ENCODE assay signal across 12 mouse cellular contexts in genomic region chr13:102903689-102904088, GRCm38 (mm10).
DNase-seq lines count a peak whose midpoint lies in the region; ATAC-seq and TF ChIP-seq lines count a peak whose summit lies in the region.
"Had no signal": no experiment of that assay in that cellular context is flagged by ENCODE, and none has a peak within 500 bp of the region (broad histone marks: within the 10 kb centered on the region; RNA-seq: fewer than 3 reads in every experiment).

No protein-coding gene starts in this region.

- no peaks in the 10 kb centered on the region for H3K27me3 ChIP-seq in forebrain, embryonic 12.5 days
- H3K27me3 ChIP-seq in forebrain, postnatal 0 days (ENCODE audit: insufficient read depth, low read length): no peaks in the 10 kb centered on the region
- H3K27me3 ChIP-seq in kidney, embryonic 16.5 days (ENCODE audit: insufficient read depth, low read length): no peaks in the 10 kb centered on the region
- H3K27me3 ChIP-seq in kidney, adult 2 months (replicated peaks; ENCODE audit: control insufficient read depth, insufficient read depth, low read length): no peaks in the 10 kb centered on the region
- no peaks in the 10 kb centered on the region for H3K27me3 ChIP-seq in neural tube, embryonic 13.5 days
- no peaks in the 10 kb centered on the region for H3K27me3 ChIP-seq in neural tube, embryonic 15.5 days (replicated peaks)
- H3K27me3 ChIP-seq in stomach, embryonic 16.5 days (ENCODE audit: control insufficient read depth, insufficient read depth, low read length): no peaks in the 10 kb centered on the region

- WGBS in forebrain, embryonic 12.5 days: 90% methylated on average over 4 of the region's 4 CpGs
- 80% methylated on average over 4 of the region's 4 CpGs for WGBS in forebrain, postnatal 0 days
- WGBS in kidney, embryonic 16.5 days: 72% methylated on average over 4 of the region's 4 CpGs
- WGBS in kidney, adult 2 months: 66% methylated on average over 4 of the region's 4 CpGs
- WGBS in neural tube, embryonic 13.5 days: 78% methylated on average over 4 of the region's 4 CpGs
- 89% methylated on average over 4 of the region's 4 CpGs for WGBS in neural tube, embryonic 15.5 days
- 66% methylated on average over 4 of the region's 4 CpGs for WGBS in stomach, embryonic 16.5 days

- H3K4me3 ChIP-seq in forebrain, embryonic 12.5 days (replicated peaks): no peak overlapping the region
- H3K4me3 ChIP-seq in forebrain, postnatal 0 days (ENCODE audit: low read depth, low read length): no peak overlapping the region
- H3K4me3 ChIP-seq in kidney, embryonic 16.5 days (ENCODE audit: low read length): no peak overlapping the region
- H3K4me3 ChIP-seq in kidney, adult 2 months (ENCODE audit: insufficient read depth, low read depth, low read length): no peak overlapping the region
- no peak overlapping the region for H3K4me3 ChIP-seq in neural tube, embryonic 13.5 days
- no peak overlapping the region for H3K4me3 ChIP-seq in neural tube, embryonic 15.5 days (replicated peaks)
- peak overlapping the region; percentile 40 for H3K4me3 ChIP-seq in stomach, embryonic 16.5 days (replicated peaks; ENCODE audit: low read length)

- H3K9ac ChIP-seq in forebrain, embryonic 12.5 days: no peak overlapping the region; the same call in 1 of the 2 replicates
- no peak overlapping the region for H3K9ac ChIP-seq in forebrain, postnatal 0 days
- no peak overlapping the region for H3K9ac ChIP-seq in kidney, embryonic 16.5 days (replicated peaks; ENCODE audit: low read length)
- no peak overlapping the region for H3K9ac ChIP-seq in neural tube, embryonic 13.5 days
- no peak overlapping the region for H3K9ac ChIP-seq in neural tube, embryonic 15.5 days (replicated peaks)
- H3K9ac ChIP-seq in stomach, embryonic 16.5 days (ENCODE audit: low read length): 0 out of 2 replicates have a peak overlapping the region, but pooled peaks have one; percentile 38
- H3K9ac ChIP-seq: liver, embryonic 14.5 days had no signal

- DNase-seq in forebrain, postnatal 0 days: no peak
- DNase-seq in kidney, adult 2 months: no peak
- no peak for DNase-seq in spleen, postnatal 4 days (ENCODE audit: low spot score in 2 of 2)
- DNase-seq: adrenal gland, postnatal 14 days; right cerebral cortex, postnatal 25 days; thymus, adult 18-20 months had no signal

- H3K27ac ChIP-seq in forebrain, embryonic 12.5 days: no peak overlapping the region
- H3K27ac ChIP-seq in forebrain, postnatal 0 days (ENCODE audit: low read depth, low read length): no peak overlapping the region
- H3K27ac ChIP-seq in kidney, embryonic 16.5 days (ENCODE audit: low read length): no peak overlapping the region
- H3K27ac ChIP-seq in kidney, adult 2 months (ENCODE audit: insufficient read depth, low read depth, low read length): no peak overlapping the region
- no peak overlapping the region for H3K27ac ChIP-seq in neural tube, embryonic 13.5 days (replicated peaks)
- H3K27ac ChIP-seq in neural tube, embryonic 15.5 days (replicated peaks): no peak overlapping the region
- H3K27ac ChIP-seq in stomach, embryonic 16.5 days (ENCODE audit: low read length): no peak overlapping the region
- H3K27ac ChIP-seq: liver, embryonic 14.5 days had no signal

- TF ChIP-seq POLR2A in kidney, adult 2 months (IDR thresholded peaks at IDR 0.05; ENCODE audit: low read depth, low read length): no peak

- H3K4me2 ChIP-seq in forebrain, embryonic 12.5 days: peak overlapping the region; percentile 42
- H3K4me2 ChIP-seq in forebrain, postnatal 0 days (ENCODE audit: low read depth): no peak overlapping the region
- peak overlapping the region; percentile 72 for H3K4me2 ChIP-seq in kidney, embryonic 16.5 days (replicated peaks; ENCODE audit: low read depth, low read length)
- H3K4me2 ChIP-seq in neural tube, embryonic 13.5 days: 0 out of 2 replicates have a peak overlapping the region, but pooled peaks have one; percentile 30
- no peak overlapping the region for H3K4me2 ChIP-seq in neural tube, embryonic 15.5 days
- H3K4me2 ChIP-seq in stomach, embryonic 16.5 days (ENCODE audit: low read depth, low read length): peak overlapping the region; percentile 61

- ATAC-seq in forebrain, embryonic 12.5 days (ENCODE audit: low FRiP score): no peak
- no peak for ATAC-seq in forebrain, postnatal 0 days
- ATAC-seq in kidney, embryonic 16.5 days (ENCODE audit: low FRiP score, low TSS enrichment): no peak
- ATAC-seq in neural tube, embryonic 13.5 days (ENCODE audit: low read depth): no peak
- ATAC-seq in neural tube, embryonic 15.5 days (ENCODE audit: low FRiP score): no peak
- ATAC-seq in stomach, embryonic 16.5 days (ENCODE audit: insufficient read depth, low FRiP score): no peak

- H3K4me1 ChIP-seq in forebrain, embryonic 12.5 days: peaks cover 44% of the 10 kb centered on the region
- 0 out of 2 replicates have a peak, but pooled peaks cover 3% of the 10 kb centered on the region for H3K4me1 ChIP-seq in forebrain, postnatal 0 days (ENCODE audit: insufficient read depth)
- H3K4me1 ChIP-seq in kidney, embryonic 16.5 days (ENCODE audit: insufficient read depth, low read length): peaks cover 29% of the 10 kb centered on the region
- peaks cover 12% of the 10 kb centered on the region for H3K4me1 ChIP-seq in kidney, adult 2 months (ENCODE audit: control insufficient read depth, insufficient read depth, low read length)
- H3K4me1 ChIP-seq in neural tube, embryonic 13.5 days (replicated peaks): peaks cover 33% of the 10 kb centered on the region
- peaks cover 14% of the 10 kb centered on the region for H3K4me1 ChIP-seq in neural tube, embryonic 15.5 days
- peaks cover 37% of the 10 kb centered on the region for H3K4me1 ChIP-seq in stomach, embryonic 16.5 days (ENCODE audit: control insufficient read depth, insufficient read depth, low read length)

- no peak for TF ChIP-seq CTCF in forebrain, postnatal 0 days (IDR thresholded peaks at IDR 0.05; ENCODE audit: low read depth)
- no peak for TF ChIP-seq CTCF in kidney, adult 2 months (conservative IDR thresholded peaks at IDR 0.05; ENCODE audit: insufficient read depth, insufficient read length, low read depth, low read length)

- no peaks in the 10 kb centered on the region for H3K36me3 ChIP-seq in forebrain, embryonic 12.5 days (replicated peaks)
- no peaks in the 10 kb centered on the region for H3K36me3 ChIP-seq in forebrain, postnatal 0 days (ENCODE audit: insufficient read depth)
- no peaks in the 10 kb centered on the region for H3K36me3 ChIP-seq in kidney, embryonic 16.5 days (ENCODE audit: insufficient read depth, low read length)
- no peaks in the 10 kb centered on the region for H3K36me3 ChIP-seq in kidney, adult 2 months (ENCODE audit: control insufficient read depth, insufficient read depth, low read length)
- H3K36me3 ChIP-seq in neural tube, embryonic 13.5 days: no peaks in the 10 kb centered on the region
- no peaks in the 10 kb centered on the region for H3K36me3 ChIP-seq in neural tube, embryonic 15.5 days
- no peaks in the 10 kb centered on the region for H3K36me3 ChIP-seq in stomach, embryonic 16.5 days (ENCODE audit: control insufficient read depth, insufficient read depth, low read length)

- no peaks in the 10 kb centered on the region for H3K9me3 ChIP-seq in forebrain, embryonic 12.5 days
- no peaks in the 10 kb centered on the region for H3K9me3 ChIP-seq in forebrain, postnatal 0 days (ENCODE audit: low read length)
- H3K9me3 ChIP-seq in kidney, embryonic 16.5 days (ENCODE audit: low read length): no peaks in the 10 kb centered on the region
- no peaks in the 10 kb centered on the region for H3K9me3 ChIP-seq in neural tube, embryonic 13.5 days
- no peaks in the 10 kb centered on the region for H3K9me3 ChIP-seq in neural tube, embryonic 15.5 days (replicated peaks)
- no peaks in the 10 kb centered on the region for H3K9me3 ChIP-seq in stomach, embryonic 16.5 days (replicated peaks; ENCODE audit: control insufficient read depth, low read length)

Comparison
In these comparisons a context has a peak if more than half of its experiments do, and no peak if none do; other contexts are left out.
1. H3K4me2 ChIP-seq: peak in forebrain, embryonic 12.5 days (single experiment), kidney, embryonic 16.5 days (single experiment), neural tube, embryonic 13.5 days (single experiment) and stomach, embryonic 16.5 days (single experiment); none in forebrain, postnatal 0 days (single experiment) and neural tube, embryonic 15.5 days (single experiment).